Mouse (Mus musculus): ENCODE measurements at regions not wholly inside any gene's neighbourhood (a gene's known extent, or its start where the extent isn't known, plus 50 kb on each side); places are given as distances from the start of the nearest gene placed in this dataset.

DNA sequence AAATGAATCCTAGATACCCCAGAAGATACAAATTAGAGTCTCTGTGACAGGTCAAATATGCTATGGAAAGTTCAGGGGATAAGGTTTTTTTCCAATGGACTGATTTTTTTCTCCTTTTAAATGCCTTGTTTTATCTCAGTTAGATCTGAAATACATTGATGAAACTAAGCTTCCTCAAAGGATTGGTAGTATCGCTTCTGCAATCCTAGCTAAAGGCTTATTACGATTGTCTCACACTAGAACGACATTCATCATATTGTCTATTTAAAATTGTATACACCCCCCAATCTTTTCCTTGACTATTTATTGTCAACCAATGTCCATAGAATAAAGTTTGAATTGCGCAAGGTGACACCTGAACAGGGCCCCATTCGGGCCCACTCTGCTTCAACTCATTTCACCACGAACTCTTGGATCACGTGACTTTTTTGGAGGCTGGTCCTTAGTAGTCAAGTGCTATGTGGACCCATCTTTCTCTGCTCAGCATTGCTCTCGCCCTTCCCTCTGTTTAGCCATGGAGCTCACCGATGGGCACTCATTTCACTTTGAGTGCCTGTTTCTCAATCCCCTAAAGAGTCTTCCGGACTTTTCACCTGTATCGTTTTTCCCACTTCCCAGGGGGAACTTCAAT is 85.6 kb upstream of the Ednrb start:
- no peak for TF ChIP-seq CTCF (IDR thresholded peaks at IDR 0.05; ENCODE audit: insufficient read depth, low read length)
- no peak for TF ChIP-seq POLR2A (IDR thresholded peaks at IDR 0.05; ENCODE audit: borderline replicate concordance, extremely low read depth, low read depth, low read length)
